Mouse (Mus musculus): ENCODE results near the gene Cerkl.

DNA sequence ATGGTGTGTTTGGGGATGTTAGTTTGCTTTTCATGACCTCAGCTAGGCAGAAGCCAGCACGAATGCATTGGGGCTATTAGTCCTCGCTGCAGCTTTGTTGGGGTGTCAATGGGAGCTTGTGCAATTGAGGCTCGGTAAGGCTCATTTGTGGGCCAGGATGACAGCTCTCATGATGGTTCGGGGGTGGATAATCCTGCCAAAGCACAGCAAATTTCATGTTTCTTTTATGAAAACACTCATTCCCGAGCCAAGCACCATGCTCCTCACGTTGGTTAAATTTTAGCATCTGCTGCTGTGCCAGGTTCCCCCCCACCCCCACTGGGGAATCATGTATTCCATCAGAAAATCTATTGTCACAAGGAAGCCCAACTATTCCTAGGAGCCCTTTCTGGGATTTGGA lies 164.2 kb downstream of the Cerkl start:
- TF ChIP-seq POLR2A (IDR thresholded peaks at IDR 0.05; ENCODE audit: extremely low read depth, insufficient read depth, low read length) (no peak), CTCF (IDR thresholded peaks at IDR 0.05; ENCODE audit: extremely low read depth, insufficient read depth, low read length) (no peak)
